Mouse (Mus musculus) left cerebral cortex, postnatal 10 days (tissue): ENCODE results near the gene Zscan2. TPM values are rescaled to one million over a fixed set of nuclear protein-coding genes. Genes with fewer than 3 reads are reported as not detected.
"Not testable (repeated sequence)": the region's sequence is repeated elsewhere in the genome, so short reads cannot be mapped to it uniquely, and the experiment has no call there.

Experiments used
- DNase-seq, 2 experiments: peaks; one replicate each; pipeline ENCODE4 v3.0.0; 2021 to 2022; ENCODE audit warnings: low spot score in 2 of 2, mixed read lengths in 1 of 2; ENCODE audit errors: extremely low spot score in 1 of 2
- intact Hi-C: fragments of 180-260 bp; cut with DNase I; formaldehyde crosslinking; loops from one replicate; pipeline ENCODE4 v1.15.1; 2025
- total RNA-seq, 2 experiments: library from RNA; stranded (reverse); gene quantifications; 2 replicates each; pipeline ENCODE4 v1.2.3; 2021

Gene Zscan2
- total RNA-seq: 10 to 100 TPM; 12.5 to 14.2 TPM

- DNase-seq: peak; percentile 91 to 92
- intact Hi-C loops: no loop called here
Observed at GRCm38 (mm10) chr7:80860729-80861274, at the start of gene Zscan2. Gene Zscan2 (plus strand): TSS chr7:80860920.

- no peak for DNase-seq
- intact Hi-C loops: no loop called here
Observed at GRCm38 (mm10) chr7:80813397-80813796, 47.3 kb upstream of the Zscan2 start.

DNA sequence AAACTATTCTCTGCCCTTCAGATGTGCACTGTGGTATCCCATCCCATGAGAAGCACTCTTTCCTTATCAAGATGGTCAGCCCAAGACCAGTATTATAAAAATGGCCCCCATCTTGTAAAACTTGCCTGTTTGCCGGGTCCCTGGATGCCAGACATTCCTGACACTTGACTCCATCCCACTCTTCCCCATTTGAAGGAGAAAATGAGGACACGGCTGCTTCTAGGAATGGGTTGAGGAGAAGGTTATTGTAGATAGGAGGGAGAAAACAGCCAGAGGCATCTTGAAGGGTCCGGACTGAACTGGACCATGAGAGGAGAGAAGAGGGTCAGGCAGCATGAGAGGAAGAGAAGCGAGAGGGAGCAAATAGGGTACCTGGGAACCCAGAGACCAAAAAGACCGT is 44.1 kb upstream of the Zscan2 start:
- intact Hi-C loops: no loop called here
- no peak for DNase-seq

GRCm38 (mm10) chr7:80820838-80821237 is 39.9 kb upstream of the Zscan2 start:
- intact Hi-C loops: no loop called here
- DNase-seq: no peak

DNA sequence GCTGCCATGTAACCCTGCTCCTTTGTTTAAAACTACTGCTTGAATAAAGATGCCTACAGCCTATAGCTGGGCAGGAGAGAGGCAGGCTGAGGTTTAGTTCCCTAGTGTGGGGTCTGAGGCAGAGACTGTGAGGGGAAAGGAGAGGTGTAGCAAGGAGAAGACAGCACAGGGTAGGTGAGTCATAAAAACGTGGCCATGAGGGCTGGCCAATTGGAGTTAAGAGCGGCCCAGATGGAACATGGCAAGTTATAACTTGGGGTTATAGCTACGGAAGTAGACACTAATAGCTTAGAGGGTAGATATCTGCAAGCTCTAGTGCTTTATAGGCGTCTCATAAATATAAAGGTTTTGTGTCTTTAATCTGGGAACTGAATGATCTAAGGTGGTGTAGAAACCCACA is 37.5 kb upstream of the Zscan2 start:
- intact Hi-C loops: no loop called here
- no peak for DNase-seq

DNA sequence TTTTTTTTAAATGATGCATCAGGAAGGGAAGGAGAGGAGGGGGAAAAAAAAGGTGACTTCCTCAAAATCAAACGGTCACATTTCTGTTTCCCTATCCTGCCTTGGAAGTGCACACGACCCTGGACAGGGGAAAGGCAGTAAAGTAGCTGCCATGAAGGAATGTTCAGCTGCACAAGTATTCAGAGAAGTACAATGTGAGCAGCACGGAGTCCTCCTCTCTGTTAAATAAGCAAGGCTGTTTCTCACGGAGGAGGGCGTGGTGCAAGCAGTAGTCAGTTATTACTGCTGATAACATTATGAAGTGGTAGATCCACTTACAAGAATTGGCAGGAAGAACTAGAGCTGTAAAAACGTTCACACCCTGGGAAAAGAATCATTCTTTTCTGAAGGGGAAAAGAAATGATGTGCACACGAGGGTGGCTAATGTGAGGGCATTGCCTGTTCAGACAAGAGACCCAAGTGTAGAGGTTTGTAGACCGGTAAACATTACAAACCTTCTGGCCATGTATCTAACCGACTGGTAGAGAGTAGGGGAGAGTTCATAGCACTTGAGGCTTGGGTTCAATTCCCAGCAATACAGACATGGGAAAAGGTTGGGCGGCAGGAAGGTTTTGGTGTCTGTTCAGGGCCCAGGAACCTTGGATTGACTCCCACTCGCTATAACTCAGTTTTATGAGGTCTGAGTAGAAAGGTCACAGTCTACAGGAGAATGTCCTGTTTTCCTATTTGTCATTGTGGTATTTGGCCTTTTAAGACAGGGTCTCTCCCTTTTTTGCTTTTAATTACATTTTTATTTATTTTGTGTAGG is 36.6 kb upstream of the Zscan2 start:
- intact Hi-C loops: no loop called here
- no peak for DNase-seq

- intact Hi-C loops: no loop called here
- DNase-seq: no peak
Observed at GRCm38 (mm10) chr7:80825843-80826403, 34.8 kb upstream of the Zscan2 start, which contains the start of gene Iqgap1. Gene Iqgap1 (minus strand): TSS chr7:80825974.

DNA sequence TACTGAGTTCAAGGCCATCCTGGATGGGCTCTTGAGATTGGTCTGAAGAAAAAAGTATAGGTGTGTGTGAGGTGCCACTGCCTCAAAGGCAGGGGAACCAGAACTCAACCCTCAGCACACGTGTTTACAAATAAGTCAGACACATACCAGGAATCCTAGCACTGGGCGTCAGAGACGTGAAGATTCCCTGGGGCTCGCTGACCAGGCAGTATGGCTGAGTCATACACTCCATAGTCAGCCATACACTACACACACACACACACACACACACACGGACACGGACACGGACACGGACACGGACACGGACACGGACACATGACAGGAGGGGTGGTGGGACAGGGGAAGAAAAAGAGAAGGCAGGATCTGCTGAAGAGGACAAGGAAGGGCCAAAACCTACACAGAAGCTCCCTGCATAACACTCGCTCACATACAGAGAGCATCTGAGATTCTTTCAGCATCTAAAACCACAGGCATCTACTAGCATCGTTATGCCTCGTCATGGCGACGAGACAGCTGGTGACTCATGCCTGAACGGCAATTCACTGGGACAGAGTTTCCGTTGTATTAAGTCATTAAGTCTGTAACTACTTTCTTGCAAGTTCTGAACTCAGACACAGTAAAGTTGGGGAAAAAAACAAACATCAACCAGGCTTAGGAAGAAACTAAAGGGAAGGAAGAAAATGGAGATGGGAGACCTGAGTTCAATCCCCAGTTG is 32.4 kb upstream of the Zscan2 start:
- no peak for DNase-seq
- intact Hi-C loops: no loop called here

DNA sequence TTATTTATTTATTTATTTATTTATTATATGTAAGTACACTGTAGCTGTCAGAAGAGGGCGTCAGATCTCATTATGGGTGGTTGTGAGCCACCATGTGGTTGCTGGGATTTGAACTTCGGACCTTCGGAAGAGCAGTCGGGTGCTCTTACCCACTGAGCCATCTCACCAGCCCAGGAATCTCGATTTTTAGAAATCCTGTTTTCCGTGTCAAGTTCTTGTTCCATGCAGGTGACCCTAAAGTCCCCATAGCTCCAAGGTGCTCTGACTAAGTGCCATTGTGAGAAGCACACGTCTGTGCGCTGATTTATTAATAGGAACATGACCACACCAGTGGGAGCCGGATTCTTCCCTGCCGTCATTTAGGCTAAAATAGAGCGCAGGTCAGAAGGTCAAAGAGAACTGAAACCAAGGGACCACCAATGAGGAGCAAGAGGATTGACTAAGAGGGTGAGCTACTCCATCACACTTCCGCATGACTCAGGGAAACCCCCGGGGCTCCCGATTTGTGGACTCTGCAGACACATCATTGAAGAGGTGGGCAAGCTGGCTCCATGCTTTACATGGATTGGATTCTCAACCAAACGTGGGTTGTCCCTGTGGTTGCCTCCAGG is 30.4 kb upstream of the Zscan2 start:
- intact Hi-C loops: no loop called here
- peak in 1 of 2 experiments; percentile 34 for DNase-seq

- DNase-seq: peak in 1 of 2 experiments; percentile 78
Observed at GRCm38 (mm10) chr7:80832191-80832590, 28.5 kb upstream of the Zscan2 start.

DNA sequence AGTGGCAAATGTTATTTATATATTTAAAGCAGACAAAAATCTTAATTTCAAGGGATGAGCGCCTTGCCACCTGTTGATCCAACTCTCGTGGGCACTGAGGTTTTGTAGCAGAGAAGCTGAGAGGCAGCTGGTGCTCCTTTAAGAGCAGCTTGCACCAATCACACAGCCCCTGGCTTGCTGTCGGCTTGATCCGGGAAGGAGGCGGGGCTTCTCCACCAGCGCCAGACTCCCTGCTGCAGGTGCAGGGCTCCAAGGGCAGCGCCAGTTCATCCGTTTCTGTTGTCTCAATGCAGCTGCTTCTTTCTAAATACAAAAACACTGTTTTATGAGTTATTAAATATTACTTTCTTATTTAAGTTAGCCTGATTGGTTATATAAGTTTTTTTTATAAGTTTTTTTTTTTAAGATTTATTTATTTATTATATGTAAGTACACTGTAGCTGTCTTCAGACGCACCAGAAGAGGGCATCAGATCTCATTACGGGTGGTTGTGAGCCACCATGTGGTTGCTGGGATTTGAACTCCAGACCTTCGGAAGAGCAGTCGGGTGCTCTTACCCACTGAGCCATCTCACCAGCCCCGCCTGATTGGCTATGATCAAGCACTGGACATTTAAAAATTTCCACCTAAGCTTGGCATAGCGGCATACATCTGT is 27.6 kb upstream of the Zscan2 start:
- peak in 1 of 2 experiments; percentile 73 for DNase-seq
- intact Hi-C loops: not testable (repeated sequence)

More at GRCm38 (mm10) chr7:80832191-80832590, 28.5 kb upstream of the Zscan2 start:
- intact Hi-C loops: no loop called here

DNA sequence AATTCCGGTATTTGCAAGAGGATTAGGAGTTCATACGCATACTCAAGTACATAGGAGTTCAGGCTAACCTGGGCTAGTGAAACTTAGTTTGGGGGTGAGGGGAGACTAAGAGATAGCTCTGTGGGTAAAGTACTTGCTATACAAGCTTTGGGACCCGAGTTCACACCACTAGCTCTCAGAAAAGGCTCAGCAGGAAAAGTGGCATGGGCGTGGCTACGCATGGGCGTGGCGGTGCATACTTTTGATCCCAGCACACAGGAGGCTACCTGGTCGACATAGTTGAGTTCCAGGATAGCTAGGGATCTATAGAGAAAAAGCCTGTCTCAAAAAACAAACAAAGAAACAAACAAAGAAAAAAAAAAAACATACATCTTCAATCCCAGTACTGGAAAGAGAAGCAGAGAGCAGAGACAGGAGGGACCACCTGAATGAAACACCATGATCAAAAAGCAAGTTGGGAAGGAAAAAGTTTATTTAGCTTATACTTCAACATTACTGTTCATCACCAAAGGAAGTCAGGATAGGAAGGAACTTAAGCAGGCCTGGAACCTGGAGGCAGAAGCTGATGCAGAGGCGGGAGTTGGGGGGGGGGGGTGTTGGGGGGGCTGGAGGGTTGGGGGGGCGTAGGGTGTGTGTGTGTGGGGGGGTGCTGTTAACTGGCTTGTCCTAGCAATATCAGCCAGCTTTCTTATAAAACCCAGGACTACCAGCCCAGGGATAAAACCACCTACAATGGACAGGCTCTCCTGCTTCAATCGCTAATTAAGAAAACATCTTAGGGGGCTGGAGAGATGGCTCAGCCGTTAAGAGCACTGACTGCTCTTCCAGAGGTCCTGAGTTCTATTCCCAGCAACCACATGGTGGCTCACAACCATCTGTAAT is 26.8 kb upstream of the Zscan2 start:
- DNase-seq: no peak
- intact Hi-C loops: no loop called here

GRCm38 (mm10) chr7:80835984-80836652 is 24.6 kb upstream of the Zscan2 start:
- no peak for DNase-seq
- intact Hi-C loops: no loop called here

- no peak for DNase-seq
- intact Hi-C loops: no loop called here
Observed at GRCm38 (mm10) chr7:80837736-80838135, 23.0 kb upstream of the Zscan2 start.

DNA sequence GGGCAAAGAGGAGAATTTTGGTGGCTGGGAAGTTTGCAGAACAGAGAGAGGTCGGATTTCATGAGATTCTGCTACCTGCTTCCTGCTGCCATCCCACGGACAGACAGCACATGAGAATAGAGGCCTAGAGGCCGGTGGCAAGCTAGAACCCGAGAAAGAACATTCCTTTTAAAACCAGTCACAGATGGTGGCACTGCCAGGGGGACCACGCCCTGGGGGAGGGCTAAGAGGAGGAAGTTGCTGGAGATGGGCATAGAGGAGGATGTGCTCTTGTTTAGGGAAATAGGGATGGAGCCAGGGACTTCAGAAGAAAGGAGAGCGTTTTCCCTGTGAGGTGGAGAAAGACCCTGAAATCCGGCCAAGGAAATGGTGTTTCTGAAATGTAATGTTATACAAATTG is 22.5 kb upstream of the Zscan2 start:
- no peak for DNase-seq
- intact Hi-C loops: no loop called here

DNA sequence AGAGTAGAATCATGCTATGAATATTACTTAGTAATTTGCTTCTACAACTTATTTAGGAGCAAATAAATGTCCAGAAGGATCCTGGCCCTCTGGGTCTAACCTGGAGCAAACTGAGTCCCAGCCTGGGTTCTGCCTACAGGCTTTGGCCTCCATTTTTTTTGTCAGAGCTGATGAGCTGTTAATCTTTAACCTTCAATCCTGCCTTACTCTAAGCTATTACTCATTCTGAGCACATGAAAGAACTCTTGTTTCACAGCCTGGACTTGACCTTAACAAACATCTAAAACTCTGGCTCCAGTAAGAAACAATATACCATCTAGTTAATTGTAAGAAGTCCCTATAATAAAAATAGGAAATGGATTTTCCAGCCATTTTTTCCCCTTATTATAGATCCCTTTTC is 21.0 kb upstream of the Zscan2 start:
- no peak for DNase-seq
- intact Hi-C loops: no loop called here

DNA sequence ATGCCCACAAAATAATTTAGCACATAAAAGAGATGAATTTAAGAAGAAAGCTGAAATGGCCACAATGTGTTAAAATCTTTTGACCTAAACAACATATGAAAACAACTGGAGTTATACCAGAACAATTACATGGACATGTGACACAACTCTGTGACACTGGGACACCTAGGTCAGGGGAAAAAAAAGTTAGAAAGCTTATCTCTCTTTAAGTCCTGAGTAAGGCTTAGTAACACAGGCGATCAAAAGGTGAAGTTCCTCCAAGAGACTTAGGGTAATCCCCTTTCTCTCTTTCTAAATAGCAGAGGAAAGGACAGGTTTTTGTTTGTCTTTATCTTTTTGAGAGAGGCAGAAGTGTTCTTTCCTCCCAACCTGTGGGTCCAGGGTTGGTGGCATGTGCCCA is 20.5 kb upstream of the Zscan2 start:
- DNase-seq: no peak

More for the DNA sequence above, 20.5 kb upstream of the Zscan2 start:
- intact Hi-C loops: no loop called here
